Mouse (Mus musculus): ENCODE results near the gene Pard3b. TPM values are rescaled to one million over a fixed set of nuclear protein-coding genes. Genes with fewer than 3 reads are reported as not detected.
A peak's percentile ranks its signal among the peaks of the same experiment; 100 is the strongest.

Gene Pard3b
- polyA plus RNA-seq, 1 experiment from 2014 or later, result 15.4 TPM

GRCm38 (mm10) chr1:62344286-62344685 lies 705.7 kb downstream of the Pard3b start:
- no peak overlapping the region for H3K4me2 ChIP-seq (ENCODE audit: low read depth, low read length, severe bottlenecking)
- H3K27me3 ChIP-seq (ENCODE audit: control insufficient read depth, insufficient read depth, low read length), result no peaks in the 10 kb centered on the region
- no peaks in the 10 kb centered on the region for H3K4me1 ChIP-seq (replicated peaks; ENCODE audit: control insufficient read depth, insufficient read depth, low read length)
- ATAC-seq (replicated peaks; ENCODE audit: low FRiP score) (no peak), DNase-seq (ENCODE audit: low spot score) (no peak)
- H3K4me3 ChIP-seq (ENCODE audit: low read depth, low read length), result no peak overlapping the region
- no peaks in the 10 kb centered on the region for H3K9me3 ChIP-seq (ENCODE audit: control insufficient read depth, low read length)
- H3K27ac ChIP-seq (ENCODE audit: low read depth, low read length), result no peak overlapping the region
- no peak overlapping the region for H3K9ac ChIP-seq (ENCODE audit: low read length)
- H3K36me3 ChIP-seq (ENCODE audit: control insufficient read depth, insufficient read depth, low read length), result no peaks in the 10 kb centered on the region
- 21% methylated on average over 4 of the region's 4 CpGs for WGBS

DNA sequence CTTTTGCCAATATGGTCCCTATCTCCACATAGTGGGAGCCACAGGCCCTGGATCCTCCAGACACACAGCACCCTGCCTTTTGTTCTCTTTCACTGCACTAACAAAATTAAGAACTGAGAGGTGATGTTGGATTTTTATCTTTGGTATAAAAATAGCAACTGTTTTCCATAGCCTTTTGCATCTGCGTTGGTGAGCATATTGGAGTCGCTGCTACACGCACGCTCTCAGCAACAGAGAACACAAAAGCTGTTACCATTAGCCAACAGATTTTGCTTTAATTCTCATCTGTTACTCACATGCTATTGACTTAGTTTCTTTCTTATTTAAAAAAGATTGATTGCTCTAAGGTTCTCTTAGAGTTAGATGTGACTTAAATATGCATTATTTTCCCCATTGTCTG lies 709.7 kb downstream of the Pard3b start:
- H3K9me3 ChIP-seq (ENCODE audit: control insufficient read depth, low read length), result no peaks in the 10 kb centered on the region
- H3K4me1 ChIP-seq (replicated peaks; ENCODE audit: control insufficient read depth, insufficient read depth, low read length), result no peaks in the 10 kb centered on the region
- 93% methylated on average over 4 of the region's 4 CpGs for WGBS
- ATAC-seq (replicated peaks; ENCODE audit: low FRiP score) (no peak), DNase-seq (ENCODE audit: low spot score) (no peak)
- no peak overlapping the region for H3K4me3 ChIP-seq (ENCODE audit: low read depth, low read length)
- no peaks in the 10 kb centered on the region for H3K36me3 ChIP-seq (ENCODE audit: control insufficient read depth, insufficient read depth, low read length)
- no peak overlapping the region for H3K9ac ChIP-seq (ENCODE audit: low read length)
- no peaks in the 10 kb centered on the region for H3K27me3 ChIP-seq (ENCODE audit: control insufficient read depth, insufficient read depth, low read length)
- H3K4me2 ChIP-seq (ENCODE audit: low read depth, low read length, severe bottlenecking), result no peak overlapping the region
- H3K27ac ChIP-seq (ENCODE audit: low read depth, low read length), result no peak overlapping the region

DNA sequence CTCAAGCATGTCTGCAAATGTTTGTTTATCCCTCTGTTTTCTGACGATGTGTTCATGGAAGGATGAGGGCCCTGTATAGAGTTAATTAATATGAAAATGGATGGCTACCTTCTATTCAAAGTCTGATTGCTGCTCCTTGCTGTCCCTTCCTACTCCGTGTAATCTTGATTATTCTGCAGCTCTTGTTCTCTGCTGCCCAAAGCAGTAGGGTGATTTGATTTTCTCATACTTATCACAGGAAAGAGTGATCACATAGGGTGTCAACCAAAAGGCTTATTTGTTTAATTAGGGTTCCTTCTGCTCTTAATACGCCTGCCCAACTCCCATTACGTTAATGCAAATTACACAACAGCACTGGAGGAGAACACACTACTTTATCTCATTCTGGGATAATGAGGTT lies 716.9 kb downstream of the Pard3b start:
- no peaks in the 10 kb centered on the region for H3K9me3 ChIP-seq (ENCODE audit: control insufficient read depth, low read length)
- no peak overlapping the region for H3K4me2 ChIP-seq (ENCODE audit: low read depth, low read length, severe bottlenecking)
- WGBS, result 24% methylated on average over 4 of the region's 4 CpGs

GRCm38 (mm10) chr1:62374427-62375050 lies 735.9 kb downstream of the Pard3b start:
- H3K4me1 ChIP-seq (replicated peaks; ENCODE audit: control insufficient read depth, insufficient read depth, low read length), result no peaks in the 10 kb centered on the region
- no peak overlapping the region for H3K4me3 ChIP-seq (ENCODE audit: low read depth, low read length)
- H3K9ac ChIP-seq (ENCODE audit: low read length), result no peak overlapping the region
- H3K9me3 ChIP-seq (ENCODE audit: control insufficient read depth, low read length), result no peaks in the 10 kb centered on the region
- no peak for DNase-seq (ENCODE audit: low spot score)
- no peak overlapping the region for H3K27ac ChIP-seq (ENCODE audit: low read depth, low read length)
- no peaks in the 10 kb centered on the region for H3K36me3 ChIP-seq (ENCODE audit: control insufficient read depth, insufficient read depth, low read length)
- WGBS, result 80% methylated on average over 7 of the region's 7 CpGs
- H3K27me3 ChIP-seq (ENCODE audit: control insufficient read depth, insufficient read depth, low read length), result no peaks in the 10 kb centered on the region
- H3K4me2 ChIP-seq (ENCODE audit: low read depth, low read length, severe bottlenecking), result no peak overlapping the region
- ATAC-seq (replicated peaks; ENCODE audit: low FRiP score), result no peak

More for the DNA sequence above, 716.9 kb downstream of the Pard3b start:
- Histone ChIP-seq H3K4me1 (replicated peaks; ENCODE audit: control insufficient read depth, insufficient read depth, low read length) (no peaks in the 10 kb centered on the region; the same call in 1 of the 2 replicates), H3K9ac (ENCODE audit: low read length) (no peak overlapping the region), H3K36me3 (ENCODE audit: control insufficient read depth, insufficient read depth, low read length) (no peaks in the 10 kb centered on the region), H3K27ac (ENCODE audit: low read depth, low read length) (no peak overlapping the region), H3K27me3 (ENCODE audit: control insufficient read depth, insufficient read depth, low read length) (no peaks in the 10 kb centered on the region), H3K4me3 (ENCODE audit: low read depth, low read length) (no peak overlapping the region)
- DNase-seq (ENCODE audit: low spot score) (no peak), ATAC-seq (replicated peaks; ENCODE audit: low FRiP score) (peak; percentile 79)

DNA sequence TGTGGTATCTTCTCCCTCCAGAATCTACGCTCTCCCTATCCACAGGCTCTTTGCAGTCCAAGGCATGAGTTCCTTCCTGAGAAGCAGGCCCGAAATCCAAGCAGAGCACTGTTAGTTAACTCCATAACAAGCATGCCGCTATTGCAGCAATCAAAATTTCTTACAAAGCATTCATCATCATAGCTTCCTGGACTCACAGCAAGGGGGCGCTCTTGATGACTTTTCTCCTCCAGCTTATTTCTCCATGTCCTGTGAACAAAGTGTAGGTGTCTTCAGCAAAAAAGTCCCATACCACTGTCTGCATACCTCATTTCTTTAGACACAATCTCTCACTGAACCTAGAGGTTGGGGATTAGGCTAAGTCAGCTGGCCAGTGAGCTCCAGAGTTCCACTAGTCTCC lies 739.7 kb downstream of the Pard3b start:
- 86% methylated on average over 4 of the region's 4 CpGs for WGBS
- Histone ChIP-seq H3K36me3 (ENCODE audit: control insufficient read depth, insufficient read depth, low read length) (no peaks in the 10 kb centered on the region), H3K27me3 (ENCODE audit: control insufficient read depth, insufficient read depth, low read length) (no peaks in the 10 kb centered on the region), H3K27ac (ENCODE audit: low read depth, low read length) (no peak overlapping the region), H3K4me1 (replicated peaks; ENCODE audit: control insufficient read depth, insufficient read depth, low read length) (no peaks in the 10 kb centered on the region), H3K4me2 (ENCODE audit: low read depth, low read length, severe bottlenecking) (no peak overlapping the region), H3K9ac (ENCODE audit: low read length) (no peak overlapping the region), H3K9me3 (ENCODE audit: control insufficient read depth, low read length) (no peaks in the 10 kb centered on the region), H3K4me3 (ENCODE audit: low read depth, low read length) (no peak overlapping the region)
- no peak for DNase-seq (ENCODE audit: low spot score)
- no peak for ATAC-seq (replicated peaks; ENCODE audit: low FRiP score)

DNA sequence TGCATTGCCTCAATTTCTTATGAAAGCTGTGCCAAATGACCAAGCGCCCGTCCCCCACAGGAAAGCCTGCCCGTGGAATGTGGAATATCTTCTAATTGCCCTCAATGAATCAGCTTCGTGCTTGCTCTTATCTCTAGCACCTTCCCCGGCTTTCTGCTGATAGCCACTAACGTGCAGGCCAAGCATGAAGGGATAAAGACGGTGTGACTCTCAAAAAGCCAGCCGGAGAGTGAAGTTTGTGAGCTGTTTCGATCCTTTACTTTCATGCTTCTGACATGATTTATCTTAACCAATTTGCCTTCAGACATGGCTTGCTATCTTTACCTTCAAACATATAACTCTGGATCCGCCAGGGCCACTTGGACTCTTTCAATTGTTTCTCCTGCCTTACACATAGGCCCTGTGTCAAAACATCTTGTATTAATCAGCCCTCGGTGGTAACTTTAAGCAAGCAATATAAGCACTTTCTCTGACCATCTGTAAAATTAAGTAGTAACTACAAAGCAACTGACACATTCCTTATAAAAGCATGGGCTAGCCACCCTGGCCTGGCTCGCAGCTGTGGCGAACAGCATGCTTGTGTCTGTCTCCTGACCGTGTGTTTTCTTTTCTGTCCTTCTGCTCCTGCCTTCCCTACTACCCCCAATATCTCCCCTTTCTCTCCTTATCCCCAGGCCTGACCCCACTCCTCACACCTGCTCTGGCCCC lies 744.3 kb downstream of the Pard3b start:
- Histone ChIP-seq H3K36me3 (ENCODE audit: control insufficient read depth, insufficient read depth, low read length) (no peaks in the 10 kb centered on the region), H3K4me3 (ENCODE audit: low read depth, low read length) (no peak overlapping the region), H3K4me1 (replicated peaks; ENCODE audit: control insufficient read depth, insufficient read depth, low read length) (no peaks in the 10 kb centered on the region), H3K9me3 (ENCODE audit: control insufficient read depth, low read length) (no peaks in the 10 kb centered on the region), H3K4me2 (ENCODE audit: low read depth, low read length, severe bottlenecking) (no peak overlapping the region), H3K27ac (ENCODE audit: low read depth, low read length) (no peak overlapping the region), H3K27me3 (ENCODE audit: control insufficient read depth, insufficient read depth, low read length) (no peaks in the 10 kb centered on the region), H3K9ac (ENCODE audit: low read length) (no peak overlapping the region)
- 52% methylated on average over 14 of the region's 14 CpGs for WGBS
- no peak for DNase-seq (ENCODE audit: low spot score)
- ATAC-seq (replicated peaks; ENCODE audit: low FRiP score), result no peak

DNA sequence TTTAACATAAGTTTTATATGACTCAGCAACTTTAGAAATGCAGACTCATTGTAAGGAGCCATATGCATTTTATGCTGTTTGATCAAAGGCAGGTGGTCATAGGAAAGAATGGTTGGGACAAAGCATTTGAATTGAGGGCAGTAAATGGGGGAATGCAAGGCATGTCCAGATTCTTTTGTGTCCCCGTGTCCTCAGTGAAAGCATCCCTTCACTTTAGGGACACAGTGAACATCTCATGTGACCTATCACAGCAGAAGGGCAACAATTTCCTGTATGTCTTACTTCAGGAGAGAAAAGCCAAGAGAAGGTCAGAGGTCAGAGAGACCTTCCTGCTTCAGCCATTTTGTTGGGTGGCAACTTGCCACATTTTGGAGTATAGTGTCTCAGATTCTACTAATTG lies 745.6 kb downstream of the Pard3b start:
- Histone ChIP-seq H3K36me3 (ENCODE audit: control insufficient read depth, insufficient read depth, low read length) (no peaks in the 10 kb centered on the region), H3K9me3 (ENCODE audit: control insufficient read depth, low read length) (no peaks in the 10 kb centered on the region), H3K9ac (ENCODE audit: low read length) (no peak overlapping the region), H3K4me1 (replicated peaks; ENCODE audit: control insufficient read depth, insufficient read depth, low read length) (no peaks in the 10 kb centered on the region), H3K27me3 (ENCODE audit: control insufficient read depth, insufficient read depth, low read length) (no peaks in the 10 kb centered on the region), H3K4me2 (ENCODE audit: low read depth, low read length, severe bottlenecking) (no peak overlapping the region), H3K4me3 (ENCODE audit: low read depth, low read length) (no peak overlapping the region), H3K27ac (ENCODE audit: low read depth, low read length) (no peak overlapping the region)
- ATAC-seq (replicated peaks; ENCODE audit: low FRiP score) (no peak), DNase-seq (ENCODE audit: low spot score) (no peak)
- 97% methylated on average over 1 of the region's 1 CpGs for WGBS

DNA sequence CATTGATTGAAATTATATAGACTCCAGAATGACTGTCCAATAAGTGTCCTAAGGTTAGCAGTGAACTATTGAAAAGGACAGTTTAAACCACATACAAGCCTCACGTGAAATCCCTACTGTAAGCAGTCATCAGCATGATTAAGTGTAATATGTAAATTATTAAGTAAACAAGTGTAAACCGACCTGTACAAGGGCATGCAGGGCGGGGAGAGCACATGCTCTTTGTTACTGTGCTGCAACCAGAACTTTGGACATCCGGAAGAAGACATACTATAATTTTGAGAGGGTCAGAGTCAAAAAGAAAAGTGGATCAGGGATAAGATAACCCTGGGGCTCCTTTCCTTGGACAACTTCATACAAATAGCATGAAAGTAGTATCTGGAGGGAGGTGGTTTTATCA lies 749.4 kb downstream of the Pard3b start:
- H3K27ac ChIP-seq (ENCODE audit: low read depth, low read length), result no peak overlapping the region
- no peaks in the 10 kb centered on the region for H3K27me3 ChIP-seq (ENCODE audit: control insufficient read depth, insufficient read depth, low read length)
- H3K4me3 ChIP-seq (ENCODE audit: low read depth, low read length), result no peak overlapping the region
- WGBS, result 84% methylated on average over 4 of the region's 4 CpGs
- no peaks in the 10 kb centered on the region for H3K9me3 ChIP-seq (ENCODE audit: control insufficient read depth, low read length)
- H3K4me2 ChIP-seq (ENCODE audit: low read depth, low read length, severe bottlenecking), result no peak overlapping the region
- H3K9ac ChIP-seq (ENCODE audit: low read length), result no peak overlapping the region
- no peak for DNase-seq (ENCODE audit: low spot score)
- no peaks in the 10 kb centered on the region for H3K36me3 ChIP-seq (ENCODE audit: control insufficient read depth, insufficient read depth, low read length)
- no peaks in the 10 kb centered on the region for H3K4me1 ChIP-seq (replicated peaks; ENCODE audit: control insufficient read depth, insufficient read depth, low read length)
- ATAC-seq (replicated peaks; ENCODE audit: low FRiP score), result no peak

DNA sequence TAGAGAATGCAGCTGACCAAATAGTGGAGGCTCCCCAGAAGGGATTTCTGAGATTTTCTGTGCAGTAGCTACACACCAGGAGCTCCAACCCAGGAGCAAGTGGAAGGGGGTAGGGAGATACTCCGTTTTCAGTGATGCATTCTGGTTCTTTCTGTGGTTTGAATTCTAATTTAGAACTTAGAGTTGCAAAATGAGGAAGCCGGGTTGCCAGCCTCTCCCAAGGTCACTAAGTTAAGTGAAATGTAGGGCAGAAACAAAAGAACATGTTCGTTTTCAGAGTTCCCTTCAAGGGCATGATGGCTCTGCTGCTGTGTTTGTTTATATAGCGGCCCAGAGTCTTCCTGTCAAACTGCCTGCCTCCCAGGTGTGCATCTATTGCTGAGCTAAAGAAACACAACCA lies 754.2 kb downstream of the Pard3b start:
- Histone ChIP-seq H3K9ac (ENCODE audit: low read length) (no peak overlapping the region), H3K4me2 (ENCODE audit: low read depth, low read length, severe bottlenecking) (no peak overlapping the region), H3K4me3 (ENCODE audit: low read depth, low read length) (no peak overlapping the region), H3K27ac (ENCODE audit: low read depth, low read length) (no peak overlapping the region), H3K27me3 (ENCODE audit: control insufficient read depth, insufficient read depth, low read length) (no peaks in the 10 kb centered on the region), H3K4me1 (replicated peaks; ENCODE audit: control insufficient read depth, insufficient read depth, low read length) (no peaks in the 10 kb centered on the region), H3K9me3 (ENCODE audit: control insufficient read depth, low read length) (no peaks in the 10 kb centered on the region), H3K36me3 (ENCODE audit: control insufficient read depth, insufficient read depth, low read length) (no peaks in the 10 kb centered on the region)
- ATAC-seq (replicated peaks; ENCODE audit: low FRiP score) (no peak), DNase-seq (ENCODE audit: low spot score) (no peak)
- 63% methylated on average over 4 of the region's 4 CpGs for WGBS

All from forebrain, embryonic 11.5 days (tissue).